Mouse (Mus musculus) urinary bladder, postnatal 25 days (tissue): ENCODE results near the gene Rab4a.

Experiments
- DNase-seq: peaks from one replicate; pipeline ENCODE4 v3.0.0; 2022; ENCODE audit warnings: low spot score

The Rab4a gene

GRCm38 (mm10) chr8:123813173-123813891 lies 7.5 kb downstream of the Rab4a start:
- DNase-seq: no peak

- no peak for DNase-seq
These were observed 8.1 kb downstream of the Rab4a start for GRCm38 (mm10) chr8:123813892-123814266.

GRCm38 (mm10) chr8:123815325-123815724 lies 9.5 kb downstream of the Rab4a start:
- no peak for DNase-seq

GRCm38 (mm10) chr8:123816939-123817338 lies 11.2 kb downstream of the Rab4a start:
- no peak for DNase-seq

- no peak for DNase-seq
These were observed 12.0 kb downstream of the Rab4a start for GRCm38 (mm10) chr8:123817747-123818146.

- no peak for DNase-seq
These were observed 14.2 kb downstream of the Rab4a start for GRCm38 (mm10) chr8:123819683-123820610.

- DNase-seq: no peak
These were observed 15.0 kb downstream of the Rab4a start for GRCm38 (mm10) chr8:123820780-123821179.

- no peak for DNase-seq
These were observed 17.3 kb downstream of the Rab4a start for GRCm38 (mm10) chr8:123823111-123823510.

- no peak for DNase-seq
These were observed 17.8 kb downstream of the Rab4a start for GRCm38 (mm10) chr8:123823532-123824123.

- no peak for DNase-seq
These were observed 20.2 kb downstream of the Rab4a start for GRCm38 (mm10) chr8:123826001-123826400.

GRCm38 (mm10) chr8:123826758-123827157 lies 21.0 kb downstream of the Rab4a start:
- DNase-seq: no peak

GRCm38 (mm10) chr8:123827523-123827922 lies 21.7 kb downstream of the Rab4a start:
- DNase-seq: no peak

GRCm38 (mm10) chr8:123832757-123833156 lies 27.0 kb downstream of the Rab4a start:
- peak; percentile 73 for DNase-seq

GRCm38 (mm10) chr8:123835451-123835850 lies 29.7 kb downstream of the Rab4a start:
- peak; percentile 54 for DNase-seq

GRCm38 (mm10) chr8:123836354-123836753 lies 30.6 kb downstream of the Rab4a start:
- no peak for DNase-seq

- DNase-seq: no peak
These were observed 32.7 kb downstream of the Rab4a start for GRCm38 (mm10) chr8:123838496-123838895.

GRCm38 (mm10) chr8:123840578-123841345 lies 35.0 kb downstream of the Rab4a start:
- no peak for DNase-seq

GRCm38 (mm10) chr8:123842086-123842485 lies 36.3 kb downstream of the Rab4a start:
- DNase-seq: no peak

GRCm38 (mm10) chr8:123844341-123844740 lies 38.6 kb downstream of the Rab4a start:
- DNase-seq: no peak

- DNase-seq: no peak
These were observed 39.3 kb downstream of the Rab4a start for GRCm38 (mm10) chr8:123845114-123845513.

- DNase-seq: no peak
These were observed 40.2 kb downstream of the Rab4a start for GRCm38 (mm10) chr8:123845991-123846390.

GRCm38 (mm10) chr8:123846509-123846908 lies 40.7 kb downstream of the Rab4a start:
- no peak for DNase-seq
